Mouse (Mus musculus) MEL (cell line): Measurements from ENCODE around the gene Rnaseh2c. TPM values are rescaled to one million over a fixed set of nuclear protein-coding genes. Genes with fewer than 3 reads are reported as not detected.
A peak's percentile ranks its signal among the peaks of the same experiment; 100 is the strongest.

Experiments used
- DNase-seq: peaks from one replicate; pipeline ENCODE4 v3.0.0; 2011; ENCODE audit warnings: low read depth, low spot score
- H3K27ac ChIP-seq: 2 replicates; pipeline ENCODE4 v1.5.1; 2012; ENCODE audit warnings: low read depth, mild to moderate bottlenecking, control low read depth, low read length, moderate library complexity; ENCODE audit not compliant: control insufficient read depth
- H3K27me3 ChIP-seq, 2 experiments: fragments of 150-350 bp in 1 of 2; sonication (generic) in 1 of 2; 2 replicates each; pipeline ENCODE4 v1.6.1; 2012; ENCODE audit warnings: low read length in 2 of 2, mild to moderate bottlenecking in 2 of 2, improper control_type of control experiment in 1 of 2, moderate library complexity in 1 of 2; ENCODE audit not compliant: insufficient read depth in 2 of 2, control insufficient read depth in 1 of 2
- H3K36me3 ChIP-seq, 2 experiments: 2 replicates each; pipeline ENCODE4 v1.6.1; 2012 to 2014; ENCODE audit warnings: low read length in 2 of 2, improper control_type of control experiment in 1 of 2, inconsistent platforms in 1 of 2, mild to moderate bottlenecking in 1 of 2; ENCODE audit not compliant: insufficient read depth in 2 of 2, control insufficient read depth in 1 of 2
- H3K4me1 ChIP-seq, 2 experiments: fragments of 150-350 bp in 1 of 2; sonication (generic) in 1 of 2; 2 replicates each; pipeline ENCODE4 v1.6.1; 2012; ENCODE audit warnings: low read length in 2 of 2, improper control_type of control experiment in 1 of 2, mild to moderate bottlenecking in 1 of 2; ENCODE audit not compliant: insufficient read depth in 2 of 2, control insufficient read depth in 1 of 2
- H3K4me3 ChIP-seq, 2 experiments: fragments of 150-350 bp in 1 of 2; sonication (generic) in 1 of 2; 2 replicates each; pipeline ENCODE4 v1.5.1; 2012; ENCODE audit warnings: low read depth in 2 of 2, low read length in 2 of 2, mild to moderate bottlenecking in 2 of 2, moderate library complexity in 2 of 2, control low read depth in 1 of 2, improper control_type of control experiment in 1 of 2; ENCODE audit not compliant: control insufficient read depth in 1 of 2, insufficient read depth in 1 of 2
- H3K79me2 ChIP-seq: 2 replicates; pipeline ENCODE4 v1.6.1; 2012; ENCODE audit warnings: mild to moderate bottlenecking, low read length, moderate library complexity; ENCODE audit not compliant: control insufficient read depth, poor library complexity, insufficient read depth
- H3K9ac ChIP-seq: 2 replicates; pipeline ENCODE4 v1.6.1; 2012; ENCODE audit warnings: low read depth, mild to moderate bottlenecking, control low read depth, low read length, moderate library complexity; ENCODE audit not compliant: control insufficient read depth, poor library complexity, severe bottlenecking
- H3K9me3 ChIP-seq: fragments of 150-350 bp; sonication (generic); replicated peaks from 2 replicates; pipeline ENCODE4 v1.6.1; 2012; ENCODE audit warnings: mild to moderate bottlenecking, low read length, improper control_type of control experiment, moderate library complexity; ENCODE audit not compliant: insufficient read depth
- BHLHE40 ChIP-seq: IDR thresholded peaks from 2 replicates; pipeline ENCODE4 v1.6.1; 2012; ENCODE audit warnings: low read depth, mild to moderate bottlenecking, inconsistent platforms, low read length, improper control_type of control experiment, borderline replicate concordance
- CHD1 ChIP-seq: IDR thresholded peaks from 2 replicates; pipeline ENCODE4 v1.6.1; 2012; ENCODE audit warnings: low read depth, mild to moderate bottlenecking, inconsistent platforms, low read length, improper control_type of control experiment
- CTCF ChIP-seq, 3 experiments: IDR thresholded peaks in 2 of 3; conservative IDR thresholded peaks in 1 of 3; 2 replicates each; pipeline ENCODE4 v1.5.1; 2011 to 2012; ENCODE audit warnings: low read length in 3 of 3, low read depth in 2 of 3, mild to moderate bottlenecking in 2 of 3, improper control_type of control experiment in 1 of 3, inconsistent platforms in 1 of 3, mixed read lengths in 1 of 3, moderate library complexity in 1 of 3; ENCODE audit not compliant: control insufficient read depth in 1 of 3, insufficient read depth in 1 of 3, poor library complexity in 1 of 3, severe bottlenecking in 1 of 3
- ELF1 ChIP-seq: IDR thresholded peaks from 2 replicates; pipeline ENCODE4 v1.6.1; 2014; ENCODE audit warnings: low read depth, mild to moderate bottlenecking, inconsistent platforms, low read length, improper control_type of control experiment, moderate library complexity
- GABPA ChIP-seq: IDR thresholded peaks from 2 replicates; pipeline ENCODE4 v1.6.1; 2012; ENCODE audit warnings: low read depth, mild to moderate bottlenecking, inconsistent platforms, low read length, improper control_type of control experiment, moderate library complexity
- GATA1 ChIP-seq: IDR thresholded peaks from 2 replicates; pipeline ENCODE4 v1.6.1; 2011; ENCODE audit warnings: low read depth, low read length, improper control_type of control experiment
- HCFC1 ChIP-seq: IDR thresholded peaks from 2 replicates; pipeline ENCODE4 v1.6.1; 2012; ENCODE audit warnings: low read depth, mild to moderate bottlenecking, inconsistent platforms, low read length, improper control_type of control experiment, moderate library complexity
- JUND ChIP-seq: IDR thresholded peaks from 2 replicates; pipeline ENCODE4 v1.6.1; 2011; ENCODE audit warnings: low read depth, mild to moderate bottlenecking, improper control_type of control experiment, low read length
- MAX ChIP-seq: IDR thresholded peaks from 2 replicates; pipeline ENCODE4 v1.6.1; 2011; ENCODE audit warnings: low read length, improper control_type of control experiment
- MEF2A ChIP-seq: IDR thresholded peaks from 2 replicates; pipeline ENCODE4 v1.6.1; 2014; ENCODE audit warnings: low read depth, mild to moderate bottlenecking, inconsistent platforms, low read length, improper control_type of control experiment; ENCODE audit not compliant: poor library complexity, insufficient replicate concordance, severe bottlenecking; ENCODE audit errors: extremely low read depth
- MYC ChIP-seq: IDR thresholded peaks from 2 replicates; pipeline ENCODE4 v1.6.1; 2011; ENCODE audit warnings: low read depth, mild to moderate bottlenecking, low read length, improper control_type of control experiment, moderate library complexity
- NELFE ChIP-seq: IDR thresholded peaks from 2 replicates; pipeline ENCODE4 v1.6.1; 2011; ENCODE audit warnings: low read depth, low read length, improper control_type of control experiment
- POLR2AphosphoS2 ChIP-seq: IDR thresholded peaks from 2 replicates; pipeline ENCODE4 v1.6.1; 2011; ENCODE audit warnings: low read length, improper control_type of control experiment
- SIN3A ChIP-seq: IDR thresholded peaks from 2 replicates; pipeline ENCODE4 v1.6.1; 2012; ENCODE audit warnings: low read length, improper control_type of control experiment, inconsistent platforms
- SMC3 ChIP-seq: IDR thresholded peaks from 2 replicates; pipeline ENCODE4 v1.6.1; 2011; ENCODE audit warnings: low read depth, low read length, improper control_type of control experiment
- TBP ChIP-seq: IDR thresholded peaks from 2 replicates; pipeline ENCODE4 v1.8.0; 2011; ENCODE audit warnings: low read depth, low read length, improper control_type of control experiment
- TCF12 ChIP-seq: IDR thresholded peaks from 2 replicates; pipeline ENCODE4 v1.6.1; 2014; ENCODE audit warnings: low read depth, mild to moderate bottlenecking, inconsistent platforms, low read length, improper control_type of control experiment, moderate library complexity
- UBTF ChIP-seq: IDR thresholded peaks from 2 replicates; pipeline ENCODE4 v1.6.1; 2012; ENCODE audit warnings: low read depth, mild to moderate bottlenecking, inconsistent platforms, low read length, improper control_type of control experiment, moderate library complexity, borderline replicate concordance; ENCODE audit not compliant: insufficient read depth
- USF1 ChIP-seq: IDR thresholded peaks from 2 replicates; pipeline ENCODE4 v1.6.1; 2014; ENCODE audit warnings: low read depth, mild to moderate bottlenecking, inconsistent platforms, low read length, improper control_type of control experiment, moderate library complexity
- USF2 ChIP-seq, 2 experiments: IDR thresholded peaks; 2 replicates each; pipeline ENCODE4 v1.6.1; 2011 to 2012; ENCODE audit warnings: improper control_type of control experiment in 2 of 2, low read length in 2 of 2, borderline replicate concordance in 1 of 2, inconsistent platforms in 1 of 2, low read depth in 1 of 2, mild to moderate bottlenecking in 1 of 2; ENCODE audit not compliant: insufficient read depth in 1 of 2
- ZC3H11A ChIP-seq: IDR thresholded peaks from 2 replicates; pipeline ENCODE4 v1.6.1; 2012; ENCODE audit warnings: low read depth, mild to moderate bottlenecking, inconsistent platforms, low read length, improper control_type of control experiment
- ZKSCAN1 ChIP-seq: IDR thresholded peaks from 2 replicates; pipeline ENCODE4 v1.6.1; 2012; ENCODE audit warnings: low read depth, mild to moderate bottlenecking, inconsistent platforms, low read length, improper control_type of control experiment, moderate library complexity
- ZMIZ1 ChIP-seq: IDR thresholded peaks from 2 replicates; pipeline ENCODE4 v1.6.1; 2012; ENCODE audit warnings: low read depth, mild to moderate bottlenecking, inconsistent platforms, low read length, improper control_type of control experiment, moderate library complexity
- polyA plus RNA-seq, 2 experiments: library from polyadenylated mRNA; stranded (reverse) in 1 of 2; unstranded in 1 of 2; fragments of >175 nt in 1 of 2; fragments of >200 nt in 1 of 2; gene quantifications; 2 replicates each; pipeline versions ENCODE4 v1.2.1 to v1.2.4; 2012; ENCODE audit warnings: low replicate concordance in 2 of 2, low read depth in 1 of 2; ENCODE audit not compliant: insufficient read length in 2 of 2, insufficient read depth in 1 of 2, missing spikeins in 1 of 2
- total RNA-seq: library from RNA; depleted of rRNA; stranded (reverse); fragments of 300-350 nt; gene quantifications from 2 replicates; pipeline ENCODE4 v1.2.3, GENCODE M21; 2012

Rnaseh2c gene
- total and polyA plus RNA-seq, 3 experiments, result 109 to 165 TPM; not detected in 1

DNA sequence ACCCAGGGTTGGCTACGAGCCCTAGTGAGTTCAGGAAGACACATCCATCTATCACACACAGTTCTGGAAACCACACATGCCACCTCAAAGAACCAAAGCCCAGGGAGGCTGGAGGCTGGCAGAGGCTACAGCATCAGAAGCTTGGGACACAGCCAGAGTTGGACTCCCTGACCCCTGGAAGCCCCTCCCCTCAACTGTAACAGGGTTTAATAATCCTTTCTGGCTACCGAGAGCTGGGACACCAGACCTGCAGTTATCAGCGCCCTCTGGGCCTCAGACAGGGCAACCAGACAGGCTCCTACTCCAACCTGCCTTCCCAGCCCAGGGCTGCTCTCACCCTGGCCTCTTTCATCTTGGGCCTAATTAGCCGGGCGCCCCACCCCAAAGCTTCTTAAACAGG, 35.4 kb upstream of the Rnaseh2c start:
- H3K27ac ChIP-seq, result no peak overlapping the region
- peaks cover 0 to 8% of the 10 kb centered on the region in 2 experiments; a peak in 2 of 4 replicates for H3K4me1 ChIP-seq
- peaks cover 0 to 2% of the 10 kb centered on the region in 2 experiments; a peak in 3 of 4 replicates for H3K36me3 ChIP-seq
- H3K4me3 ChIP-seq, result peak overlapping the region; percentile 82 to 95; a peak in 3 of 4 replicates
- peak; percentile 36 for DNase-seq
- no peak for TF ChIP-seq NELFE
- TF ChIP-seq HCFC1, result no peak
- TF ChIP-seq UBTF, result no peak
- TF ChIP-seq TCF12, result no peak
- TF ChIP-seq CHD1, result no peak
- TF ChIP-seq USF2 (IDR thresholded peaks at IDR 0.05; ENCODE audit: borderline replicate concordance in 1 of 2, insufficient read depth in 1 of 2, low read depth in 1 of 2, low read length in 2 of 2), result no peak
- TF ChIP-seq ZKSCAN1, result no peak
- TF ChIP-seq USF1, result no peak
- TF ChIP-seq ELF1, result no peak
- TF ChIP-seq MYC, result no peak
- no peak for TF ChIP-seq ZMIZ1
- TF ChIP-seq CTCF (IDR thresholded peaks at IDR 0.05 in 2 of 3, conservative IDR thresholded peaks at IDR 0.05 in 1 of 3; ENCODE audit: control insufficient read depth in 1 of 3, insufficient read depth in 1 of 3, low read depth in 2 of 3, low read length in 3 of 3, poor library complexity in 1 of 3, severe bottlenecking in 1 of 3), result peak in 1 of 3 experiments; percentile 15; a peak in 1 of 6 replicates
- TF ChIP-seq ZC3H11A, result no peak
- TF ChIP-seq SIN3A, result peak; percentile 40; the same call in 1 of the 2 replicates
- TF ChIP-seq MAX, result no peak
- TF ChIP-seq SMC3, result 0 out of 2 replicates have a peak, but pooled peaks have one; percentile 17
- no peak for TF ChIP-seq GATA1
- H3K9me3 ChIP-seq, result no peaks in the 10 kb centered on the region
- peak overlapping the region; percentile 98 for H3K9ac ChIP-seq
- H3K79me2 ChIP-seq, result peaks cover 13% of the 10 kb centered on the region
- H3K27me3 ChIP-seq, result no peaks in the 10 kb centered on the region

DNA sequence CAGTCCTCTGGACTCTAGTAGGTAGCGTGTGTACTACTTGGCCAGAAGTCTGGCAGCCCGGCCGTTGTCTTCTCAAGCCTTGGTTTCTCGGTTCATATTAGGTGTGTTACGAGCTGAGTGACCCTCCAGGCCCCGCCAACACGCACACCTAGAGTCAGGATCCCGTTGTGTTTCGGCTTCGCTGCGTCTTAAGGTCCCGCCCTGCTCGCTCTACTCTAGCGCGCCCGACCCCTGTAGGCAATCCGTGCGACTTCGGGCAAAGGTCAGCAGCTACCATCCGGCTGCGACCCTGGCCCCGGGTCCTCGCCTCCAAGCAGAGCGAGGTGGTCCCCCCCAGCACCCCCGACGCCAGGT, 34.5 kb upstream of the Rnaseh2c start:
- H3K79me2 ChIP-seq, result peaks cover 13% of the 10 kb centered on the region
- H3K4me1 ChIP-seq, result peaks cover 0 to 8% of the 10 kb centered on the region in 2 experiments; a peak in 2 of 4 replicates
- H3K4me3 ChIP-seq, result peak overlapping the region; percentile 82 to 95
- H3K36me3 ChIP-seq, result peaks cover 0 to 2% of the 10 kb centered on the region in 2 experiments; a peak in 3 of 4 replicates
- peak; percentile 87 for DNase-seq
- peak overlapping the region; percentile 98 for H3K27ac ChIP-seq
- peak overlapping the region; percentile 98 for H3K9ac ChIP-seq
- H3K27me3 ChIP-seq, result no peaks in the 10 kb centered on the region
- TF ChIP-seq TBP, result no peak
- no peak for TF ChIP-seq BHLHE40
- no peak for TF ChIP-seq POLR2AphosphoS2
- no peak for TF ChIP-seq CHD1
- no peak for TF ChIP-seq JUND
- TF ChIP-seq MEF2A, result no peak
- TF ChIP-seq GABPA, result no peak
- no peak for TF ChIP-seq NELFE
- TF ChIP-seq SMC3, result no peak
- no peak for TF ChIP-seq ELF1
- no peak for TF ChIP-seq USF1
- no peaks in the 10 kb centered on the region for H3K9me3 ChIP-seq
